Mouse (Mus musculus): ENCODE data around the gene 2010109A12Rik. TPM values are rescaled to one million over a fixed set of nuclear protein-coding genes. Genes with fewer than 3 reads are reported as not detected.

Gene 2010109A12Rik
- polyA plus RNA-seq, 1 experiment from 2014 or later: 0.95 TPM

- H3K4me3 ChIP-seq: no peak overlapping the region
- H3K27ac ChIP-seq: no peak overlapping the region
- 81% methylated on average over 3 of the region's 3 CpGs for WGBS
- H3K4me1 ChIP-seq: no peaks in the 10 kb centered on the region
- peaks cover 54% of the 10 kb centered on the region for H3K36me3 ChIP-seq
- no peak for DNase-seq (ENCODE audit: low spot score)
- H3K27me3 ChIP-seq (ENCODE audit: insufficient read depth, poor library complexity, severe bottlenecking): no peaks in the 10 kb centered on the region
- H3K9me3 ChIP-seq: no peaks in the 10 kb centered on the region
These were observed 8.1 kb upstream of the 2010109A12Rik start for GRCm38 (mm10) chr5:93198232-93198631.

- Histone ChIP-seq H3K9me3 (no peaks in the 10 kb centered on the region), H3K4me3 (no peak overlapping the region), H3K4me1 (peaks cover 5% of the 10 kb centered on the region; the same call in 1 of the 2 replicates), H3K27ac (no peak overlapping the region), H3K36me3 (peaks cover 49% of the 10 kb centered on the region), H3K27me3 (ENCODE audit: insufficient read depth, poor library complexity, severe bottlenecking) (no peaks in the 10 kb centered on the region)
- 87% methylated on average over 1 of the region's 1 CpGs for WGBS
- DNase-seq (ENCODE audit: low spot score): no peak
These were observed 5.1 kb upstream of the 2010109A12Rik start for GRCm38 (mm10) chr5:93201181-93201580.

- peak; percentile 75 for DNase-seq (ENCODE audit: low spot score)
- Histone ChIP-seq H3K9me3 (no peaks in the 10 kb centered on the region), H3K4me1 (peaks cover 10% of the 10 kb centered on the region; the same call in 1 of the 2 replicates), H3K36me3 (peaks cover 15% of the 10 kb centered on the region), H3K4me3 (peak overlapping the region; percentile 91), H3K27me3 (ENCODE audit: insufficient read depth, poor library complexity, severe bottlenecking) (no peaks in the 10 kb centered on the region), H3K27ac (peak overlapping the region; percentile 98)
- WGBS: under 1% methylated on average over 47 of the region's 63 CpGs
These were observed 778 bp upstream of the 2010109A12Rik start for GRCm38 (mm10) chr5:93205371-93206108.

- DNase-seq (ENCODE audit: low spot score): no peak
- peak overlapping the region; percentile 91 for H3K4me3 ChIP-seq
- H3K4me1 ChIP-seq: peaks cover 10% of the 10 kb centered on the region; the same call in 1 of the 2 replicates
- H3K27me3 ChIP-seq (ENCODE audit: insufficient read depth, poor library complexity, severe bottlenecking): no peaks in the 10 kb centered on the region
- H3K36me3 ChIP-seq: peaks cover 1% of the 10 kb centered on the region; the same call in 1 of the 2 replicates
- H3K9me3 ChIP-seq: no peaks in the 10 kb centered on the region
- WGBS: 8% methylated on average over 6 of the region's 6 CpGs
- peak overlapping the region; percentile 98 for H3K27ac ChIP-seq
These were observed 659 bp downstream of the 2010109A12Rik start for GRCm38 (mm10) chr5:93207006-93207348.

- no peak for DNase-seq (ENCODE audit: low spot score)
- H3K9me3 ChIP-seq: no peaks in the 10 kb centered on the region
- peaks cover 10% of the 10 kb centered on the region; the same call in 1 of the 2 replicates for H3K4me1 ChIP-seq
- WGBS: 76% methylated on average over 1 of the region's 1 CpGs
- H3K27ac ChIP-seq: peak overlapping the region; percentile 98; the same call in 1 of the 2 replicates
- no peaks in the 10 kb centered on the region for H3K27me3 ChIP-seq (ENCODE audit: insufficient read depth, poor library complexity, severe bottlenecking)
- H3K36me3 ChIP-seq: no peaks in the 10 kb centered on the region
- no peak overlapping the region; the same call in 1 of the 2 replicates for H3K4me3 ChIP-seq
These were observed 1.2 kb downstream of the 2010109A12Rik start for GRCm38 (mm10) chr5:93207555-93207954.

- no peaks in the 10 kb centered on the region for H3K36me3 ChIP-seq
- no peaks in the 10 kb centered on the region for H3K27me3 ChIP-seq (ENCODE audit: insufficient read depth, poor library complexity, severe bottlenecking)
- no peak overlapping the region for H3K27ac ChIP-seq
- H3K9me3 ChIP-seq: no peaks in the 10 kb centered on the region
- DNase-seq (ENCODE audit: low spot score): no peak
- 87% methylated on average over 3 of the region's 3 CpGs for WGBS
- H3K4me3 ChIP-seq: no peak overlapping the region
- no peaks in the 10 kb centered on the region for H3K4me1 ChIP-seq
These were observed 12.1 kb downstream of the 2010109A12Rik start for GRCm38 (mm10) chr5:93218375-93218774.

- no peak overlapping the region for H3K27ac ChIP-seq
- H3K4me1 ChIP-seq: no peaks in the 10 kb centered on the region
- H3K36me3 ChIP-seq: no peaks in the 10 kb centered on the region
- DNase-seq (ENCODE audit: low spot score): no peak
- no peak overlapping the region for H3K4me3 ChIP-seq
- no peaks in the 10 kb centered on the region for H3K9me3 ChIP-seq
- 71% methylated on average over 3 of the region's 3 CpGs for WGBS
- H3K27me3 ChIP-seq (ENCODE audit: insufficient read depth, poor library complexity, severe bottlenecking): no peaks in the 10 kb centered on the region
These were observed 15.3 kb downstream of the 2010109A12Rik start for GRCm38 (mm10) chr5:93221661-93222060.

- 62% methylated on average over 2 of the region's 2 CpGs for WGBS
These were observed 18.2 kb downstream of the 2010109A12Rik start for GRCm38 (mm10) chr5:93224549-93224948.

GRCm38 (mm10) chr5:93227157-93227556 is 20.8 kb downstream of the 2010109A12Rik start:
- DNase-seq (ENCODE audit: low spot score): no peak
- no peaks in the 10 kb centered on the region for H3K36me3 ChIP-seq
- no peak overlapping the region for H3K4me3 ChIP-seq
- no peaks in the 10 kb centered on the region for H3K4me1 ChIP-seq
- H3K27me3 ChIP-seq (ENCODE audit: insufficient read depth, poor library complexity, severe bottlenecking): no peaks in the 10 kb centered on the region
- no peak overlapping the region for H3K27ac ChIP-seq
- no peaks in the 10 kb centered on the region for H3K9me3 ChIP-seq
- 61% methylated on average over 3 of the region's 3 CpGs for WGBS

More at GRCm38 (mm10) chr5:93224549-93224948, 18.2 kb downstream of the 2010109A12Rik start:
- Histone ChIP-seq H3K9me3 (no peaks in the 10 kb centered on the region), H3K4me1 (no peaks in the 10 kb centered on the region), H3K27me3 (ENCODE audit: insufficient read depth, poor library complexity, severe bottlenecking) (no peaks in the 10 kb centered on the region), H3K27ac (no peak overlapping the region), H3K4me3 (no peak overlapping the region), H3K36me3 (no peaks in the 10 kb centered on the region)
- DNase-seq (ENCODE audit: low spot score): no peak

- no peaks in the 10 kb centered on the region for H3K36me3 ChIP-seq
- H3K4me1 ChIP-seq: no peaks in the 10 kb centered on the region
- WGBS: 84% methylated on average over 2 of the region's 2 CpGs
- no peak overlapping the region for H3K4me3 ChIP-seq
- H3K27ac ChIP-seq: no peak overlapping the region
- 0 out of 2 replicates have a peak, but pooled peaks cover 3% of the 10 kb centered on the region for H3K27me3 ChIP-seq (ENCODE audit: insufficient read depth, poor library complexity, severe bottlenecking)
- no peaks in the 10 kb centered on the region for H3K9me3 ChIP-seq
- no peak for DNase-seq (ENCODE audit: low spot score)
These were observed 23.2 kb downstream of the 2010109A12Rik start for GRCm38 (mm10) chr5:93229527-93229926.

GRCm38 (mm10) chr5:93231721-93232120 is 25.4 kb downstream of the 2010109A12Rik start:
- DNase-seq (ENCODE audit: low spot score): no peak
- Histone ChIP-seq H3K9me3 (no peaks in the 10 kb centered on the region), H3K27ac (no peak overlapping the region), H3K4me3 (no peak overlapping the region), H3K36me3 (no peaks in the 10 kb centered on the region), H3K27me3 (ENCODE audit: insufficient read depth, poor library complexity, severe bottlenecking) (0 out of 2 replicates have a peak, but pooled peaks cover 3% of the 10 kb centered on the region), H3K4me1 (no peaks in the 10 kb centered on the region)
- WGBS: 69% methylated on average over 3 of the region's 3 CpGs

GRCm38 (mm10) chr5:93232838-93233237 is 26.5 kb downstream of the 2010109A12Rik start:
- Histone ChIP-seq H3K9me3 (no peaks in the 10 kb centered on the region), H3K4me1 (no peaks in the 10 kb centered on the region), H3K36me3 (no peaks in the 10 kb centered on the region), H3K4me3 (no peak overlapping the region), H3K27ac (no peak overlapping the region), H3K27me3 (ENCODE audit: insufficient read depth, poor library complexity, severe bottlenecking) (0 out of 2 replicates have a peak, but pooled peaks cover 3% of the 10 kb centered on the region)
- no peak for DNase-seq (ENCODE audit: low spot score)
- 89% methylated on average over 2 of the region's 2 CpGs for WGBS

- H3K4me3 ChIP-seq: no peak overlapping the region
- no peaks in the 10 kb centered on the region for H3K4me1 ChIP-seq
- no peak overlapping the region for H3K27ac ChIP-seq
- no peak for DNase-seq (ENCODE audit: low spot score)
- 0 out of 2 replicates have a peak, but pooled peaks cover 3% of the 10 kb centered on the region for H3K27me3 ChIP-seq (ENCODE audit: insufficient read depth, poor library complexity, severe bottlenecking)
- no peaks in the 10 kb centered on the region for H3K9me3 ChIP-seq
- H3K36me3 ChIP-seq: no peaks in the 10 kb centered on the region
- WGBS: 71% methylated on average over 4 of the region's 4 CpGs
These were observed 27.8 kb downstream of the 2010109A12Rik start for GRCm38 (mm10) chr5:93234130-93234529.

Data from heart, embryonic 10.5 days (tissue).